Mouse (Mus musculus) adrenal gland (tissue): ENCODE data around the gene Rcc1l.

Source experiments
- intact Hi-C: fragments of 180-260 bp; cut with DNase I; formaldehyde crosslinking; loops from one replicate; pipeline ENCODE4 v1.15.1; 2025

Gene Rcc1l

DNA sequence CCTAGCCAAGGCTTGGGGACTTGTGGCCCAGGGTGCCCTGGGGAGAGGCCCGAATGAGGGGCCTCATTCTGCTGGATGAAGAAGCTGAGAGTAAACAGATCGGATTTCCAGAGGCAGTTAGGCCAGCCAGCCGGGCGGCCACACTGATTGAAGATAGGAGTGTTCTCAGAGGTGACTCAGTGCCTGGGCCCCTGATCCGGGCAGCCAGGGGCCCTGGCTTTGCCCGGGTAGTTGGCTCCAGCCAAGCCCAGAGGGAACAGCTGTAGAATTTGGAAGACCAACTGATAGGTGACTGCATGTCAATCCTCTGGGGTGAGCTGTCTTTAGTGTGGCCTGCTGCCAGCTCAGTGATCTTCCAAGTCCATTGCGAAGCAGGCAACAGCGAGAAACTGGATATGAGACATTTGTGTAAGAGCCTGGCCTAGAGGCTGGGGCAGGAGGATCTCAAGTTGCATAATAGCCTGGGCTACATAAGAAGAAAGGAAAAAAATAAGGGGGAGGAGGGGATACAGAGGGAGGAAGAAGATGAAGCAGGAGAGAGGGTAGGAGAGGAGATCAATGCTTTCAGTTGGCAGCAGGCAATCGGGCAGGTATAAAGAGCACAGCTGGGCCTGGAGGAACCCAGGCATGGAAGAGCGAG lies 57.0 kb downstream of the Rcc1l start:
- intact Hi-C loops = no loop called here

DNA sequence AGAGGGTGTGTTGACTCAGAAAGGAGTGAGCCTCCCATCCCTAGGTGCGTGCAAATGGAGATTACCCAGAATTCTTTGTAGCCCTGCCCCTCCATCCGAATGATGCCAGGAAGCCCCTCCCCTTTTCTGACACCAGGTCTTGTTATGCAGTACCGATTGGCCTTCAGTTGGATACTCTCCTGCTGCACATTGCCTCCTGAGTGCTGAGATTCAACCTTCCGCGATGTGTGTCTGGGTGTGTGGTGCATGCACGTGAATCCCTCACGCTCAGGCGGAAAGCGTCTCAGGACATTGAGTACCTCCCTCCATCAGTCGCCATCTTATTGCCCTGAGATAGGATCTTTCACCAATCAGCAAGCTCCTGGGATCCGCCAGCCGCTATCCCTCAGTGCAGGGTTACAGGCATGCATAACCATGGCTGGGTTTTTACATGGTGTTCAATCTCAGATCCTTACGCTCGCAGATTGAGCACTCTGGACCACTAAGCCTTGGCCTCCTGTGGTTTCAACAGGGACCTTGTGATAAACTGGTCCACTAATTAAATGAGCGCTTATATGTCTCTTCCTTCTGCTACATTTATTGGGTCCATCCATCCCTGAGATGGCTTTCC lies 57.7 kb downstream of the Rcc1l start:
- intact Hi-C loops = no loop called here

DNA sequence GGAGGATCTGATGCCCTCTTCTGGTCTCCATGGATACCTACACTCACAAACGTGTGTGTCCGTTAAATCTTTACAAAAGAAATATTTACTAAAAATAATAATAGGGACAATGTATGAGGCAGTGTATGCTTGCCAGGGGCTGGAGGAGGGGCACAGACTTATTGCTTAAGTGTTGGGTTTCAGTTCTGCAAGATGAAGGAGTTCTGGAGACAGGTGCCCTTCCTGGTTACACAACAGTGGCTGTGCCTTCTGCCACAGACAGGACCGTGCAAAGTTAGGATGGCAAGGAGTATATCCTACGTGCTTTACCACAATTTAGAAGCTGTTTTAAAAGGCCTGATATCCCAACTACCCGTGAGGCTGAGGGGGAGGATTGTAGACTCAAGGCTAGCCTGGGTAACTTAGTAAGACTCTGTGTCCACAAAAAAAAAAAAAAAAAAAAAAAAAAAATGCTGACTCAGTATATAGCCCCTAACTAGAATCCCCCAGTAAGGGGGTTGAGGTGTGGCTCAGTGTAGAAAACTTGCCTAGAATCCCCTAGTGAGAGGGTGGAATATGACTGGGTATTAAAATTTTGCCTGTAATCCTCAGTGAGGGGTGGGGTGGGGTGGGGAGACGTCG lies 60.8 kb downstream of the Rcc1l start:
- intact Hi-C loops = no loop called here

DNA sequence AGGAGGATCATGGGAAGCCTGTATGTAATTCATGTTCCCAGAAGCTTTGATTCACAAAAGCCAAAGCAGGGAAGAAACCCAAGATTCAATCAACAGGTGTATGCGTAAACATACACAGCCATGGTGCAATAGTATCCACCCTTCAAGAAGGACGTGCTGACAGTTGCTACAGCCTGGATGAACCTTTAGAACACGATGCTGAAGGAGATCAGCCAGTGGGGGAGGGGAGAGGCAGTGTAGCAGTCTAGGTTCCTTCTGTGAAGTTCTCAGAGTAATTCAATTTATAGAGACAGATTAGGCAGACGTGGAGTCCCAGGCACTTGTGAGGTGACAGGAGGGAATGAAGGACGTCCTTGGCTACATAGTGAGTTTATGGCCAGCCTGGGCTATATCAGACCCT lies 61.6 kb downstream of the Rcc1l start:
- intact Hi-C loops = no loop called here

GRCm38 (mm10) chr5:134105829-134106228 lies 70.7 kb downstream of the Rcc1l start:
- intact Hi-C loops = no loop called here

DNA sequence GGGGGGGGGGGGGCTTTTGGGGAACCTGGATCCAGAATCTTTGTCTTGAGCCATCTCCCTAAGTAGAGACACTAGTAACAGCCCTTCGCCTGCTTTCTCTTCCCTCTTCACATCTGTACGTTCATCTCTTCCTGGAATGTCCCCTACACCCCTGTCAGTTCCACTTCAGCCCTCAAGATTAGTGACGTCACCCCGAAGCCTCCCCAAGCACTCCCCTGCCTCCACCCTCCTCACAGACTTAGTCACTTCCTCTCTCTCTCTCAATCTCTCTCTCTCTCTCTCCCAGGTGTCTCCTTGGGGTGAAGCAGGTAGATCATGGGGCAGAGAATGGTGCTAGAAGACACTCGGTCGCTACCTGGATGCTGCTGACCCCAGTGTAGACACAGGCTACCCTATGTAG lies 73.9 kb downstream of the Rcc1l start:
- intact Hi-C loops = no loop called here

GRCm38 (mm10) chr5:134101883-134102282 lies 74.7 kb downstream of the Rcc1l start:
- intact Hi-C loops = no loop called here

DNA sequence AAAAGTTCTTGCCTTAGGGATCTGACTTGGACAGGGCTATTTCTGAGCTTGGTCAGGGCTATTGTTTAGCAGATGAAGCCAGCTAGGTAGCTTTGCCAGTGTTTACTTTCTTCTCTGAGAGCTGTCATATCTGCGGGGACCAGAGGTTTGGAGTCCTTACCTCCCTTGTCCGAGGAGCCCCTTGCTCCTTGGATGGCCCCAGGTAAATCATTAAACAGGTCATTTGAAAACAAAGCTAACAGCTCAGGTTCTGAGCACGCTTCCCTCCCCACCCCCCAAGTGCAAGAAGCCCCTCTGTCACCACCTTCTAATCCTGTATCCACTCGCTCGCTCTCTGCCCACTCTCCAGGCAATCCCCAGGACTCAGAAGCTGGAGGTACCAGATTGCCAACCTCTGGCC lies 75.3 kb downstream of the Rcc1l start:
- intact Hi-C loops = no loop called here

- intact Hi-C loops = no loop called here
Measured at GRCm38 (mm10) chr5:134100232-134100771, 76.3 kb downstream of the Rcc1l start.

DNA sequence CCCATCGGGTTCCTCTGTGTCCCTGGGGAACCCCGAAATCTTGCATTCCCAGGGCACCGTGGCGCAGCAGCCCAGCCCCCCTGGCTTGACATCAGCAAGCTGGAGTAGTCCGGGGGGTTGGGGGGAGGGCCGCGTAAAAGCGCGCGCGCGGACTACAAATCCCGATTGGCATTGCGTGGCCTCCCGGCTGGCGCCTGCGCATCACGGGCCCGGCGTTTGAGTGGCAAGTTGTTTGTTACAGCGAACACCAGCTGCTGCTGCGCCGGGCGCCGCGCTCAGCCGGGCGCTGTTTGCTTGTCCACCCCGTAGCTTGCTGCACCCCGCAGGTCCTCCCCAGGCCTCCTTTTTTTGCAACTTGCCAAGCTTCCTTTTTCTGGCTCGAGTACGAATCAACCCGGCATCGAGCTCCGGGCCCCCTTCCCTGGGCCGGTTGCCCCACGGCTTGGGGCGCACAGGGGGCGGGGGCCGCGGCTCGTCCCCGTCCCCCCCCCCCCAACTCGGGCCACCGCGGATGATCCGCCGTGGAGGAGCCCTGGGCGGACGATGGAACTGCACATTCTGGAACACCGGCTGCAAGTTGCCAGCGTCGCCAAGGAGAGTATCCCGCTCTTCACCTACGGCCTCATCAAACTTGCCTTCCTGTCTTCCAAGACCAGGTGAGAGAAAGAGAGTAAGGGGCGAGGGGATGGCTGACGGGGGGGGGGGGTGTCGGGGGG lies 76.9 kb downstream of the Rcc1l start, which contains the start of gene Castor2:
TSS of gene Castor2 (plus strand) at position 216 of the 716 bp plus-strand sequence.
- intact Hi-C loops = no loop called here

DNA sequence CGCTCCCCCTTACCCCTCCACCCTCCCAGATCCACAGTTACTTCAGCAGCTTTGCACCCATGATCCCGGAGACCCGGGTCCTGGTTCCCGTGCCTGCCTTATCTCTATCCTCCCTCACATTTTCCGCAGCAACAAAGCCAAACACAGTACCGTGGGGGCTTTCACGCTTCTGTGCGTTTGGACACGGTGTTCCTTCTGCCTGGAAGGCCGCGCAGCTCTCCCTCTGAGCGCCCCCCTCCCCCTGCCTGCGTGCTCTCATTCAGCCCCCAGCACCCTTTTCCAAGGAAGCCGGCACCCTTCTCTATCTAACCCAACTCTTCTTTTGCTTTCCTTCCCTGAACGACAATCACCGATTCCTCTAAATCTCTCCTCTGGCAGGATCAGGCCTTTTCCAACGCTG lies 77.6 kb downstream of the Rcc1l start:
- intact Hi-C loops = no loop called here

DNA sequence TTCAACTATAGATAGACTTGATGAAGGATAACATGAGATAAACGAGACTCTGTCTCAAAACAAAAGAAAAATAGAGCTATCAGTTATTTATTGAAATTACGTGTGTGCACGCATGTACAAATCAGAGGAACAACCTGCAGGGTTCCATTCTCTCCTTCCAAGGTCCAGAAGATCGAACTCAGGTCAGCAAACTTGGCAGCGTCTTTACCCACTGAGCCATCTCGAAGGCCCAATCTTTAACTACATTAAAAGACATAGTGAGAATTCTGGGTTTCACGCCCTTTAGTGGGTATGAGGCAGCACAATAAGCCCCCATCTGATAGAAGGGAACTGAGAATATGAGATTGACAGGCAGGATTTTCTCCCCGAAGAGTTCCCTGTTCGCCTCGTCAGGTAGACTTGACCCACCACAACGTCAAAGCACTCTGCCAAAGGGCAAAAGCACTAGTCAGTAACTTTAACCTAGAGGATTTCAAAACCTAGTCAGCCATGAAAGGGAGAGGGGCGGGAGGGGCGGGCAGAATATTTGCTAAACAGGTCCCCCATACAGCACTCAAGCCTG lies 78.2 kb downstream of the Rcc1l start:
- intact Hi-C loops = no loop called here
